Mouse (Mus musculus): ENCODE data around the gene Sema4a.
A peak's percentile ranks its signal among the peaks of the same experiment; 100 is the strongest.
"Not testable (repeated sequence)": the region's sequence is repeated elsewhere in the genome, so short reads cannot be mapped to it uniquely, and the experiment has no call there.

Gene Sema4a

GRCm38 (mm10) chr3:88455588-88456264 is 5.3 kb downstream of the Sema4a start:
- DNase-seq (ENCODE audit: low spot score), result no peak

- no peak for DNase-seq (ENCODE audit: low spot score)
Measured at GRCm38 (mm10) chr3:88454762-88455587, 6.0 kb downstream of the Sema4a start.

- no peak for DNase-seq (ENCODE audit: low spot score)
Measured at GRCm38 (mm10) chr3:88453986-88454385, 7.0 kb downstream of the Sema4a start.

GRCm38 (mm10) chr3:88453369-88453768 is 7.6 kb downstream of the Sema4a start:
- no peak for DNase-seq (ENCODE audit: low spot score)

GRCm38 (mm10) chr3:88452716-88453115 is 8.3 kb downstream of the Sema4a start:
- DNase-seq (ENCODE audit: low spot score), result no peak

GRCm38 (mm10) chr3:88452246-88452645 is 8.7 kb downstream of the Sema4a start:
- no peak for DNase-seq (ENCODE audit: low spot score)

- no peak for DNase-seq (ENCODE audit: low spot score)
Measured at GRCm38 (mm10) chr3:88450379-88451131, 10.4 kb downstream of the Sema4a start.

GRCm38 (mm10) chr3:88449395-88450023 is 11.5 kb downstream of the Sema4a start:
- no peak for DNase-seq (ENCODE audit: low spot score)

- DNase-seq (ENCODE audit: low spot score), result no peak
Measured at GRCm38 (mm10) chr3:88448443-88448842, 12.5 kb downstream of the Sema4a start.

- DNase-seq (ENCODE audit: low spot score), result no peak
Measured at GRCm38 (mm10) chr3:88447676-88448183, 13.3 kb downstream of the Sema4a start.

- DNase-seq (ENCODE audit: low spot score), result no peak
Measured at GRCm38 (mm10) chr3:88446471-88447123, 14.4 kb downstream of the Sema4a start.

- DNase-seq (ENCODE audit: low spot score), result no peak
Measured at GRCm38 (mm10) chr3:88442888-88443287, 18.1 kb downstream of the Sema4a start.

GRCm38 (mm10) chr3:88442488-88442887 is 18.5 kb downstream of the Sema4a start:
- DNase-seq (ENCODE audit: low spot score), result no peak

GRCm38 (mm10) chr3:88440500-88441381 is 20.2 kb downstream of the Sema4a start:
- DNase-seq (ENCODE audit: low spot score), result peak; percentile 20

- DNase-seq (ENCODE audit: low spot score), result no peak
Measured at GRCm38 (mm10) chr3:88439582-88439981, 21.4 kb downstream of the Sema4a start.

GRCm38 (mm10) chr3:88437454-88437853 is 23.5 kb downstream of the Sema4a start:
- DNase-seq (ENCODE audit: low spot score), result no peak

- DNase-seq (ENCODE audit: low spot score), result no peak
Measured at GRCm38 (mm10) chr3:88436395-88437201, 24.4 kb downstream of the Sema4a start.

GRCm38 (mm10) chr3:88435515-88435914 is 25.5 kb downstream of the Sema4a start:
- DNase-seq (ENCODE audit: low spot score), result no peak

- not testable (repeated sequence) for DNase-seq (ENCODE audit: low spot score)
Measured at GRCm38 (mm10) chr3:88428639-88429038, 32.3 kb downstream of the Sema4a start.
